Mouse (Mus musculus) kidney, postnatal 4 days (tissue): ENCODE results near the gene Mcoln2.

Experiments used
- DNase-seq, 2 experiments: peaks; one replicate each; pipeline ENCODE4 v3.0.0; 2021; ENCODE audit warnings: mixed read lengths in 2 of 2

Mcoln2 gene

GRCm38 (mm10) chr3:146149156-146150057 lies at the start of gene Mcoln2:
Gene Mcoln2 (plus strand): TSS chr3:146149833.
- DNase-seq = peak; percentile 18 to 35

- no peak for DNase-seq
These were observed 49.7 kb upstream of the Mcoln2 start for GRCm38 (mm10) chr3:146099925-146100324.

GRCm38 (mm10) chr3:146102049-146102448 lies 47.6 kb upstream of the Mcoln2 start:
- DNase-seq = no peak

- DNase-seq = peak; percentile 21 to 53
These were observed 42.4 kb upstream of the Mcoln2 start for GRCm38 (mm10) chr3:146107116-146107849.

- peak; percentile 54 to 65 for DNase-seq
These were observed 41.6 kb upstream of the Mcoln2 start, which contains the start of gene Wdr63 for GRCm38 (mm10) chr3:146107921-146108571. Gene Wdr63 (minus strand): TSS chr3:146108130.

- DNase-seq = no peak
These were observed 40.7 kb upstream of the Mcoln2 start for GRCm38 (mm10) chr3:146108945-146109344.

- DNase-seq = no peak
These were observed 39.3 kb upstream of the Mcoln2 start for GRCm38 (mm10) chr3:146110358-146110757.

- DNase-seq = no peak
These were observed 38.7 kb upstream of the Mcoln2 start for GRCm38 (mm10) chr3:146110916-146111315.

GRCm38 (mm10) chr3:146117258-146117996 lies 32.2 kb upstream of the Mcoln2 start, which contains the start of gene Mcoln3:
Gene Mcoln3 (plus strand): TSS chr3:146117450.
- peak; percentile 18 to 46 for DNase-seq

GRCm38 (mm10) chr3:146117997-146118457 lies 31.6 kb upstream of the Mcoln2 start:
- DNase-seq = no peak

- DNase-seq = peak; percentile 21 to 45
These were observed 28.1 kb upstream of the Mcoln2 start for GRCm38 (mm10) chr3:146121310-146122124.

GRCm38 (mm10) chr3:146122125-146122420 lies 27.6 kb upstream of the Mcoln2 start:
- no peak for DNase-seq

GRCm38 (mm10) chr3:146122807-146123463 lies 26.7 kb upstream of the Mcoln2 start:
- DNase-seq = no peak

GRCm38 (mm10) chr3:146123464-146123825 lies 26.2 kb upstream of the Mcoln2 start:
- no peak for DNase-seq

- DNase-seq = no peak
These were observed 22.4 kb upstream of the Mcoln2 start for GRCm38 (mm10) chr3:146127205-146127604.

- DNase-seq = no peak
These were observed 14.8 kb upstream of the Mcoln2 start for GRCm38 (mm10) chr3:146134834-146135233.

- DNase-seq = no peak
These were observed 14.2 kb upstream of the Mcoln2 start for GRCm38 (mm10) chr3:146135417-146135816.

GRCm38 (mm10) chr3:146136422-146136821 lies 13.2 kb upstream of the Mcoln2 start:
- DNase-seq = peak; percentile 46 to 56

- no peak for DNase-seq
These were observed 9.4 kb upstream of the Mcoln2 start for GRCm38 (mm10) chr3:146140276-146140675.

- DNase-seq = no peak
These were observed 7.1 kb upstream of the Mcoln2 start for GRCm38 (mm10) chr3:146142523-146142922.

GRCm38 (mm10) chr3:146145501-146145900 lies 4.1 kb upstream of the Mcoln2 start:
- no peak for DNase-seq
